Mouse (Mus musculus): ENCODE results near the gene Cdk5. TPM values are rescaled to one million over a fixed set of nuclear protein-coding genes. Genes with fewer than 3 reads are reported as not detected.

Gene Cdk5
- total RNA-seq, 2 experiments from 2014 or later = 132 TPM

DNA sequence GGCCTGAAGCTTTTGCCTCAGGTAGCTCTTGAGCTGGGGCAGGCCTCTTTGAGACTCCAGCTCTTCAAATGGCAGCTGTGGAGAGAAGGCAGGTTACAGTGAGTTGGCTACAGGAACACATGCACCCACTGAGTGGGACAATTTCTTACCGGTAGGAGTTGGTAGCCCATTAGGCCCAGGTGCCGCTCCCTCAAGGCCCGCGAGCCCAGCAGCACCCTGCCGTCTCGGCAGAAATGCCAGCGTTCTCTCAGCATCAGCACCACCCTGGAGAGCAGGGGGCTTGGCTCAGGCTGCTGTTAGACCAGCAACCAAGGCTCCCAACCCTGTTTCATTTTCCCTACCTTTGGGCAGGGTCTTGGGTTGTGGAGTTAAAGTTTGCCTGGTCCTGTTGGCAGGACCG, 17.9 kb upstream of the Cdk5 start:
- no peak for DNase-seq (ENCODE audit: low spot score in 2 of 2)
- intact Hi-C loops (cut with DNase I) = no loop called here

DNA sequence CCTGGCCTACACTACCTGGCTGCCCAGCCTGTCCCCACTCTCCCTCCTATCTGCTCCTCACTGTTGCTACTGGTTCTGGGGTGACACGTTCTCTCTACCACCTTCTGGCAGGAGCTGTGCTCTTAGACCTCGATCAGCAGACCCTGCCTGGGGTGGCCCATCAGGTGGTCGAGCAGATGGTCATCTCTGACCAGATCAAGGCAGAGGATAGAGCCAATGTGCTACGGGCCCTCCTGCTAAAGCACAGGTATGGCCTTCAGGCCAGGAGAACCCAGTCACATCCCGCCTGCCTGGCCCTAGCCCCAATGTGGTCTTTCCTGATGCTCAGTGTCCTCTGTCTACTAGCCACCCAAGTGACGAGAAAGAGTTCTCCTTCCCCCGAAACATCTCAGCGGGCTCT, 10.7 kb upstream of the Cdk5 start:
- intact Hi-C loops (cut with DNase I) = no loop called here
- DNase-seq (ENCODE audit: low spot score in 2 of 2) = no peak

DNA sequence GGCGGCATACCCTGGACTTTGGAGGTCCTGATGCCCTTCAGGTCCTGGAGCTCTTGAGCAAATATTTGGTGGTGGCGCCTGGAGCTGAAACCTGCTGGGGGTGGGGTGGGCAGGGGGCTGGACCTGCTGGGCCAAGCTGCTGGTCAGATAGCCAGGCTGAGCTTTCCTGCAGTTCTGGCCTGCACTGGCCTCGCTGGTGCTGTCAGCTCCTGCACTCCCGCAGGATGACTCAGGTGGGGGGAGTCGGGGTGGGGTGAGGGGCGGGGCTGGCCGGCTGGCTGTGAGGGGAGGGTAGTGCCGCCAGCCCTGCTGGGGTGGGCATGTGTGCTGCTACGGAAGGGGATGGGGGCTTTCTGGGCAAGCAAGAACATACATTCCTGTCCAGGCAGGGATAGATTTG, 5.3 kb upstream of the Cdk5 start:
- intact Hi-C loops (cut with DNase I) = no loop called here
- DNase-seq (ENCODE audit: low spot score in 2 of 2) = no peak

DNA sequence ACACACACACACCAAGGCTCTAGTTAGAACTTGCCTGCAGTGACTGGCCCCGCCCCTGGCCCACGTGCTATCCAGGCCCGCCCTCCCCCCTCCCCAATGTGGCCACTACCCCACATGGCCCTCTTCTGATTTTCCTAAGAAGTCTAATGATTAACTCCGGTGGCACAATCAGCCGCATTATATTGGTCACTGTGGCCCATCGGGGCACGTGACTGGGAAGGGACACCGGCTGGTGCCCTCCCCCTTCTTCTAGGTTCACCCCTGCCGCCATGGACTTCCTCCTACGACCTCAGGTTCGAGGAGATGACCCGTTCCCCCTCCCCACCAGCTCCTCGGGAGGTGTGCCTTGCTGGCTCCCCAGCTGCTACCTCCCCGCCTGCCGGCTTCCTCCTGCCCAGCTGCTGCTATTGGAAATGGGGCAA, 4.7 kb upstream of the Cdk5 start:
- intact Hi-C loops (cut with DNase I) = no loop called here
- DNase-seq (ENCODE audit: low spot score in 2 of 2) = no peak

DNA sequence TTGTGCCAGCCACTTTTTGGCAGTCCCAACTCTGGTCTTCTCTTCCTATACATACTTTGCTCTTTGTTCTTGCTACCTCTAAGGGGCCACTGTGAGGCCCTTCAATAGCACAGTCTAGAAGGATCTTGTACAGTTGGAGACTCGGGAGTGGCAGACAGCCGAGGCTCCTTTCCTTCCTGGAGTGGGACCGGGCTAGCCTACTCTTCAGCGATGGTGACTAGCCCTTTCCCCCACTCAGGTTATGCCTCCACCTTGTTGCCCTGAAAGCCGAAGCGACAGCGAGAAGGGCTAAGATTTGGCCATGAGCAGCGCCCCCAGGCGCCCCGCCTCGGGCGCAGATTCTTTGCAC, 3.9 kb upstream of the Cdk5 start:
- intact Hi-C loops (cut with DNase I) = no loop called here
- no peak for DNase-seq (ENCODE audit: low spot score in 2 of 2)

DNA sequence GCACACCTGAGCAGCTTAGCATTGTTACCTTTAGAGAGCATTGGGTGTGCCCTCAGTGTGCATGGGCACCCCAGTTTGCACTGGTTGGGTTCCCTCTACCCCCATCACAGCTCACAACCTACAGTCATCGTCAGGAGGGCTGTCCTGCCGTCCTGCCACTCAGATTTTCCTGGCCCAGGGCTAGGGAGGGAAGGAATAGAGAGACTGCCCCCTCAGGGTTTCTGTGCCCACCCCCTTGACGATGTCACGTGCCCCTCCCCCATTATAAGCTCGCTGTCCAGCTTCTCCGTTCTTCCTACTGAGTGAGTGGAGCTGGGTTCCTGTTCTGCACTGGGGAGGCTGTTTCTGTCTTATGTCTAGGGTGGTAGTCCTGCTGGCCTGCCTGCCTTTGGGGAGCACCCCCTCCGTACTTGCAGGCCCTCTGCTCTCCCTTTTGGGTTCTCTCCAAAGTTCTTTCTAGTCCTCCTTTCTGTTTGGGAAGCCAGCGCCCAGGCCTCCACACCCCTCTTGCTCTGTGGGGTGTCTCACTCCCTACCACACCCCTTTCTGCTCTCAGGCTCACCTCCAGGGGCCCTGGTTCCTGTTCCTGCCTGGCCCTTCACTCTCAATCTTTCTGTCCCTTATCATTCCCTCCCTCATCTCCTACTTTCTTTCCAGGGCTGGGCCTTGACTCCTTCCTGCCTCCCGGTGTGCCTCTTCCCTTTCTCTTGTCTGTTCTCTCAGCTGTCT, 3.4 kb upstream of the Cdk5 start:
- DNase-seq (ENCODE audit: low spot score in 2 of 2) = no peak

DNA sequence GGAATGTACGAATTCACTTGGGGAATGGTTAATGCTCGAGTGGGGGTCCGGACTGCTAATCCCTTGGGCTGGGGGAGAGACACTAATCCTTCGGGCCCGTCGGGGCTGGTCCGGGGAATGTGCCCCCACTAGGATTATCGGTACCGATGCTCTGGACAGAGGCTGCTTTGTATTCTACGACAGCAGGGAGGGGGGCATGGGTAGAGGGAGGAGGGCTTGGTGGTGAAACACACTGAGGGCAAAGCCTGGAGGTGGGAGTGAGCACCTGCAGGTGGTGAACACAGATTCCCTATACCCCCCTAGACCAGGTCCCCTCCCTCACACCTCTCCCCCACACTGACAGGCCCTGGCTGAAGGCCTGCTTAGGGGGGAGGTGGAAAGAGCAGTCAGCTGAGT, 2.7 kb upstream of the Cdk5 start:
- intact Hi-C loops (cut with DNase I) = no loop called here
- no peak for DNase-seq (ENCODE audit: low spot score in 2 of 2)

More for the DNA sequence above, 3.4 kb upstream of the Cdk5 start:
- intact Hi-C loops (cut with DNase I) = no loop called here

DNA sequence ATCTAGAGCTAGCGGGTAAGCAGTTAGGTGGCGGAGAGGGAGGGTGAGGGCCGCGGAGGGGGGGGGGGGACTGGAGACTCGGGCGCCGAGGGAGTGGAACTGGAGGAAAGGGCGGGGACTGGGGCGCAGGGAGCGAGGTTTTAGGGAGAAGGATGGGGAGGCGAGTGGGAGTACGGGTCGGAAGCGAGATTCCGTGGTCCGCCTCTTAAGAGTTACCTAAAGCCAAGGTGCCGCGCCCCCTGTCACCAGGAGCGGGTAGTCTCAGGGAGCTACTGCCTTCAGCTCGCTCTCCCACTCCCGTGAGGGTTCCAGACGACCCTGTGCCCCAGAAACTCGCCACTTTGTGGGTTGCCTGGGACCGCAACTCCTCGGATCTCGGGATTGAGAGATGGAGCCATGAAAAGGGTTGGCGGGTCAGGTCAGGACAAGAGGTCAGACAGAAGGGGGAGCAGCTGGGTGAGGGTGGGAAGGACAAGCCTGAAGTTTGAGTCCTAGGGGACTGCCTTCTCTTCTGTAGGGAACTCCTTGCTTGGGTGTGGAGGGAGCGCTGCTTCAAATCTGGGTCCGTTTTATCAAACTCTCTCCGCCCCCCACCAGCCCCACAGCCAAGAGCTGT, 2.2 kb upstream of the Cdk5 start:
- no peak for DNase-seq (ENCODE audit: low spot score in 2 of 2)
- intact Hi-C loops (cut with DNase I) = no loop called here

DNA sequence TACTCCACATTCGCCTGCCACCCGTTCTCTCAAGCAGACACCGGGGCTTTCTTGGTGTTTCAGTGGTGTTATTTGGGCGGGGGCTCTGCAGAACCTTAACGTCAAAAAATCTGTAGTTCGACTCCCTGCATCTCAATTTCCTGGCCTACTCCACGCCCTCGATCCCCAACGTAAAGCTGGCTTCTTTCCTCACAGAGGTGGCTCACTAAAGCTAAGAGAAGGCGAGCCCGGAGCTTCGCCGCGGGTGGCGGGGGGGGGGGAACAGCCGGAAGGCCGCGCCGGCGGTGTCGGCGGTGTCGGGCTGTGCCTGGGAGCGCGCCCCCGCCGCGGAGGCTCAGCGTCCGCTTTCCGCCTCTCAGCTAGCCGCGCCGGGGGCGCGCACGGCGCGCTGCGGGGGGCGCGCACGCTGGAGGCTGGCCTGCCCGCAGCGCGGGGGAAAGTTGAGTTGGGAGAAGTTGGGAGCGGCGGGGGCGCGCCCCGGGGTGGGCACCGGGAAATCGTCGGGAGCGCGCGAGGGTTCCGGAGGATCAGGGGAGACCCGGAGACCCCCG, 1.6 kb upstream of the Cdk5 start:
- intact Hi-C loops (cut with DNase I) = no loop called here
- DNase-seq (ENCODE audit: low spot score in 2 of 2) = peak; percentile 72 to 78

DNA sequence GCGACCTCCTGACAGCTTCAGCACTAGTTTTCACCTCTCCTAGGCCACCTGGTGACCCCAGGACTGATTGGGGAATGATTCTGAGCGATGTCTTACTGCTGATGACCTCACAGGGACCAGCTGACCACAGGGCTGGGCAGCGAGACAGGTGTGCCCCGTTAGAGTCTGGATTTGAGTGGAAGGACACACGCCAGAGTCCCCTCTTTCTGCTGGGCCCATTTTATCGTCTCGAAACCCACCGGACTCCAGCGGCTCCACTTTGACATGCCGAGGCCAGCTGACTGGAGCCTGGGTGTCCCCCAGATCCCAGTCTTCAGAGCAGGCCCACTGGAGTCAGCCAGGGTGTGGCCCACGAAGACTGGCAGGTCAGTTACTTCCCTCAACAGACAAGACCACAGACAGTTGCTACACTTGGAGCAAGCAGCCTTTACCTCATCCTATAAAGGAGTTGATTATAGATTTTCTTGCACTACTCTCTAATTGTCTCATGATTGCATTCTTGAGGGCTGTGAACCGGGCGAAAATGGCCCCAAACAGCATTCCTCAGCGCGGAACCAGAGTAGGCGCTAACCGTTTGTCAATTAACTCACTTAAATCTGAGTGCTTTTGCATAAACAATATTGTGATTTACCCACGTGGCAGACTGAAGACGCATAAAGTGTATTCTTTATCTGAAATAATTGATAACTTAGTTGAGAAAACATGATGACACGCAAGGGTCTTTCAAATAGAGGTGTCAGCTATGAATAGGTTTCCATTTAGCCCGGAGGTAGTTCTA, 863 bp upstream of the Cdk5 start:
- intact Hi-C loops (cut with DNase I) = no loop called here
- DNase-seq (ENCODE audit: low spot score in 2 of 2) = peak in 1 of 2 experiments; percentile 37

DNA sequence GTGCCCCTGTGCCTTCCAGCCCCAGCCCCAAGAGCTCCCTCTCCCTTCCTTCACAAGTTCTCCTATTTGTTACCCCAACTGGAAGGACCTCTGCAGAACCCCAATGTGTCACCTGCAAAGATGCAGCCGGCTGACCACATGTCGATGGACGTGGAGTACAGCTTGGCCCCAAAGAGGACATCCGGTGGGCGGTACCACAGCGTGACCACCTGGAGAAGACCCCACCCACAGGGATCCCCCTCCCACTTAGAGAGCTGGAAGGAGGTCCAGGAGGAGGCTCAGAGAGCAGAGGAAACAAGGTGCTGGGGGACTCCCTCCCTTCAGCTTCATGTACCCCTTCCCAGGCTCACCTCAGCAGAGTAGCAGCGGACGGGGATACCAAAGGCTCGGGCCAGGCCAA, 2.9 kb downstream of the Cdk5 start:
- intact Hi-C loops (cut with DNase I) = no loop called here
- no peak for DNase-seq (ENCODE audit: low spot score in 2 of 2)

DNA sequence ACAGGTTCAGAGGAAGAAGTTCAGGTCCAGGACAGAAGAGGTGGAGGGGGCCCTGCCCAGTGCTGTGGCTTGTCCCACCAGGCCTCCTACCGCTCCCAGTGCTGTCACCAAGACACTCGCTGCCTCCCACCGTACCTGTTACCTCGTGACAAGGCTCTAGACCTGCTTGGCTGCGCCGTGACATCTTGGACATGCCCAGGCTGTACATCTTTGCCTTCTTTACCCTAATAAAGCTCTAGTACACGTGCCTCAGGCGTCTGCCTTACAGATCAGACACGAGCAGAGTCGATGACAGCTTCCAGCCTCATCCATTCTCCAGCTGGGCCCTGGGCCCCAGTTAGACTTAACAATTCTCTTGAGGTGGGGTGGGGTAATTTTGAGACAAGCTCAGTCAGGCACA, 5.7 kb downstream of the Cdk5 start:
- no peak for DNase-seq (ENCODE audit: low spot score in 2 of 2)
- intact Hi-C loops (cut with DNase I) = no loop called here

DNA sequence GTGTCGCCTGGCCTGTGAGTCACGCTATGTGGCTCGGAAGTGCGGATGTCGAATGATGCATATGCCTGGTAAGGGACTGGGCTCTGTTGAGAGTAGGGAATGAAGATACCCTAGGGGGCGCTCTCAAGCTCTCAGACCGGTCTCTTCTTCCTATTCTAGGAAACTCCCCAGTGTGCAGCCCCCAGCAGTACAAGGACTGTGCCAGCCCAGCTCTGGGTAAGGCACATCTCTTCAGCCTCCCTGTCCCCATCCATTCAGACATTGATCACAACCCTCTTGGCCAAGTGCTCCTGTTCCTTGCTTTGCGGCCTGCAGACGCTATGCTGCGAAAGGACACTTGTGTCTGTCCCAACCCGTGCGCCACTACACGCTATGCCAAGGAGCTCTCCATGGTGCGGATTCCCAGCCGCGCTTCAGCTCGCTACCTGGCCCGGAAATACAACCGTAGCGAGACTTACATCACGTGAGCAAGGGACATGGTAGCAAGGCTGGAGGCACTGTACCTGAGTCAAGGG, 7.1 kb downstream of the Cdk5 start:
- intact Hi-C loops (cut with DNase I) = no loop called here
- DNase-seq (ENCODE audit: low spot score in 2 of 2) = peak; percentile 72 to 83

DNA sequence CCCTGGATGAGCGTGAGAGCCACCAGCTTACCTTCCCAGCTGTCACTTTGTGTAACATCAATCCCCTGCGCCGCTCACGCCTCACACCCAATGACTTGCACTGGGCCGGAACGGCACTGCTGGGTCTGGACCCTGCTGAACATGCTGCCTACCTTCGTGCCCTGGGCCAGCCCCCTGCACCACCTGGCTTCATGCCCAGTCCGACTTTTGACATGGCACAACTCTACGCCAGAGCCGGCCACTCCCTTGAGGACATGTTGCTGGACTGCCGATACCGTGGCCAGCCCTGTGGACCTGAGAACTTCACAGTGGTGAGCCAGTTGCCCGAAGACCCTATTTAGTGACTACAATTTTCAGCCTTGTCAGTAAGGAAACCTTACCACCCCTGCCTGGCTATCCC, 9.4 kb downstream of the Cdk5 start:
- intact Hi-C loops (cut with DNase I) = no loop called here

DNA sequence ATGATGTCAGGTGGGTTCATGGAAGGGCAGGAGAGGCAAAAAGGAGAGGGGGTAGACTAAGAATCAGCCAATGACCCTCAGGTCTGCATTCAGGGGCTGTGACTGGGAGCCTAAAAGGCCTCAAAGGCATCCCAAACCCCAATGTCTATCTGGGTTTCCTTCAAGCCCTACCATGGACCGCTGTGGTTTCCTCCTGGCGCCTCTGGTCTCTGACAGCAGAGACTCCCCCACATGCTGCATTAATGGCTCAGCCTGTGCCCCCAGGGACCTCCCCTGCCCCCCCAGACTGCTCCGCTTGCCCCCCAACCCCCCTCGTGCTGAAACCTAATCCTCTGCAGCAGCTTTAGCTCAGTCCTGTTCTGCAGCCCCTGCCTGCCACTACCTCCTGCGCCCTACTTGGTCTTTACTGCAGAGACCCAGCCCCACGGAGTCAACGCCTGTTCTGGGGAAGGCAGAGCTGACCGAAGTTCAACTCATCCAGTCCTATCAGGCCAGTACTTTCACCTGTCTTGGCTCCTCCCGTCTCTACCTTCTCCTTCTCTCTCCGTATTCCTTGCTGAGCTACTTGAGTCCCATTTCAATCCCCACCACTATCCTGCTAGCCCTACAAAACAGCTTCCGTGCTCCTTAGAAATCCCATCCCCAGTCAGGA, 10.2 kb downstream of the Cdk5 start, which contains the start of gene Asic3:
Gene Asic3 (plus strand): TSS at position 351 of the 652 bp plus-strand sequence.
- no peak for DNase-seq (ENCODE audit: low spot score in 2 of 2)
- intact Hi-C loops (cut with DNase I) = no loop called here

More for the DNA sequence above, 9.4 kb downstream of the Cdk5 start:
- DNase-seq (ENCODE audit: low spot score in 2 of 2) = no peak

DNA sequence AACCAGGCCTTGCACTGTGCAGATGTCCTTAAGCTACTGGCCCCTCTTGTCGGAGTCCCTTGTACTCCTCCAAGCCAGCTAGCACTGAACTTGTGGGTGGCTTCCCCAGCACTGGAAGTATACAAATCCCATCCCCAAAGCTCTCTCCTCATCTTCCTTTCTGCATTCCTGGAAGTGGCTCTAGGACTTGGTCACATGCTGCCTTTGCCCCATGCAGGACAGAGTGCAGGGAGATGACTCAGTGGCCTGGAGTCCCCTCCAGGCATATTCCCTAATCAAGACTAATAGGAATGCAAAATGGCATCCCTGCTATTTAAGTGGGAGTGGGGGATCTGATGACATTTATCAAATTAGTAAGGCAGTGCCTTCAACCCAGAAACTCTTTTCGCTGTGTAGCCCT, 11.3 kb downstream of the Cdk5 start:
- intact Hi-C loops (cut with DNase I) = no loop called here
- DNase-seq (ENCODE audit: low spot score in 2 of 2) = no peak

DNA sequence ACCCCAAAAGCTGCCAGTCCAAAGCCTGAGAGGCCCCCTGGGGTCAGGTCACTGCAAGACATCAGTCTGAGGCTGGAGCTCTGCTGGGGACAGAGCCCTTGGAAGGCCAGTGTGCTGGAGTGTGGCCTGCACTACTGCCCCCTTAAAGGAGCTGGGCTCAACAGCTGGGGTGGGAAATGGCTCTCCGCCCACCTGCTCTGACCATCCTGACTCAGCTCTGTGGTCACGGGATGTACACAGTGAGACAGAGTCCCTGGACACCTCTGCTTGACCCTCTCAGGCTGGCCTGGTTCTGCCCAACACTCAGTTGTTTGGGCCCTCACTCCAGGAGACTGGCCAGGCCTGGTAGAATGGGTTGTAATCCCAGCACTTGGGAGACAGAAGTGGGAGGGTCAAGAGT, 13.9 kb downstream of the Cdk5 start:
- no peak for DNase-seq (ENCODE audit: low spot score in 2 of 2)
- intact Hi-C loops (cut with DNase I) = no loop called here

DNA sequence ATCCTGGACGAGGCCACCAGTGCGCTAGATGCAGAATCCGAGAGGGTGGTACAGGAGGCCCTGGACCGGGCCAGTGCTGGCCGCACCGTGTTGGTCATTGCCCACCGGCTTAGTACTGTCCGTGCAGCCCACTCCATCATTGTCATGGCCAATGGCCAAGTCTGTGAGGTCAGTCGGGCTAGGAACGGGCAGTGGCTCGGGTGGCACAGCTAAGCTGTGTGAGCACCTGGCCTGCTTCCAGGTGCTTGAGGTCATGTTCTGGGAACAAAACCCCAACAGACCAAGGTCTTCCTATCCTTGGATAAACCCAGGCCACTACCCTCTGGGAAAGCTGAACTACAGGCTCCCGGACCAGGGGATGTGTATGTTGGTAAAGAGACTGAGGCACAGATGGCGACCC, 14.7 kb downstream of the Cdk5 start:
- intact Hi-C loops (cut with DNase I) = no loop called here
- no peak for DNase-seq (ENCODE audit: low spot score in 2 of 2)

DNA sequence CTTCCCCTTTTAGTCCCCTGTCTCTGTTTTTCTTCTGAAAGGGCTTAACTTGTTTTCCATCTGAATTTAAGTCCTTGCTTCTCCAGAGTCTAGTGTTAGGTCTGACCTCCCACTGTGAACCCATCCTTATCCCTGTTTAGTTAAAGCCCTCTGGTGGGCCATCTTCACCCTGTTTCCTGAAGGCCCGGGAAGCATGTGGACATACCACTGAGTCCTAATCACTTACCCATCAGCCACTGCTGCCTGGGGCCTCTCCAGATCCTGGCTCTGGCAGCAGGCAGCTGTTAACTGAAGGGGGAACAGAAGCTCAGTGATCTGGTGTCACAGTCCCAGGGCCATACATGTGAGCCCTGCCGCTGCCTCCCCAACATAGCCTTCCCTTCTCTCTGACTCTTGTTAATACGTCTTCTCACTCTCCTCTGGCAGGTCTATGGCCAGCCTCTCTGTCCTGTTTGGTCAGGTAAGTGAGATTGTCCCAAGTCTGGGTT, 17.9 kb downstream of the Cdk5 start:
- DNase-seq (ENCODE audit: low spot score in 2 of 2) = no peak
- intact Hi-C loops (cut with DNase I) = no loop called here

All from left cerebral cortex, postnatal 25 days (tissue).